Mouse (Mus musculus) right cerebral cortex, postnatal 25 days (tissue): ENCODE data around the gene Gtdc1.

Experiments used
- DNase-seq: peaks from one replicate; pipeline ENCODE4 v3.0.0; 2022

Gene Gtdc1

GRCm38 (mm10) chr2:44571810-44572209, 355.6 kb downstream of the Gtdc1 start:
- DNase-seq: no peak

- DNase-seq: peak; percentile 8
Observed at GRCm38 (mm10) chr2:44571156-44571555, 356.3 kb downstream of the Gtdc1 start.

DNA sequence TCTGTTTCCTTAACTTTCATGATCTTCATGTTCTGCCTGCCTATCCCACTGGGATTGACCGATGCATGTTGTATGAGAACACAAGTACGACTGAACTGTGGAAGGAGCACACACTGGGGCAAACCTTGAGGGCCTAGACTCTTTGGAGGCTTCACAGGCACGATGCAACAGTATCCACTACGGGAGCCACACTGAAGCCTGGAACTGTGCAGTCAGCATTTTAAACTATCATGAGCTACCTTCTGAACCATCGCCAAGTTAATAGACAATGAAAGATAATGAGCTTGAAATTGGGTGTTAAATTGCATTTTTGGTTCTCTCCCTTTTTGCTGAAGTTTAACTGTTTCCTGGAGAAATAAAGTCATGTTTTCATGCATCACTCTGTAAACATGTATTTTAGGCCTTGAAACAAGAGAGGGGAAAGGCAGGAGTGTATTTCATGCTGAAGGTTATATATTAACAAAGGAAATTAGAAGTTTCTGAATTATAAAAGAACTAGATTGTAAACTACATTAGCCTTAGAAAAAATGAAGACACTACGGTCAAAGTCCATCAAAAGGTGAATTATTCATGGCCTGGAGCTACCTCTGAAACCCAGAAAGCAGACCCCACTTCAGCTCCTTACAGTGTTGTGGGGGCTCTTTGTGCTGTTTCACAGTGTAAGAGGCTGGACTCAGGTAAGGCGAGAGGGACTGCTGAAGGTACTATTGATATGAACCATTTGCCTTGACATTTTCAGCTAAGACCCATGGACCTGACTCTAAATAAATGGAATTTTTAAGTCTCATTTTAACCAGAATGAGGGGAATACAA, 358.1 kb downstream of the Gtdc1 start:
- DNase-seq: no peak

DNA sequence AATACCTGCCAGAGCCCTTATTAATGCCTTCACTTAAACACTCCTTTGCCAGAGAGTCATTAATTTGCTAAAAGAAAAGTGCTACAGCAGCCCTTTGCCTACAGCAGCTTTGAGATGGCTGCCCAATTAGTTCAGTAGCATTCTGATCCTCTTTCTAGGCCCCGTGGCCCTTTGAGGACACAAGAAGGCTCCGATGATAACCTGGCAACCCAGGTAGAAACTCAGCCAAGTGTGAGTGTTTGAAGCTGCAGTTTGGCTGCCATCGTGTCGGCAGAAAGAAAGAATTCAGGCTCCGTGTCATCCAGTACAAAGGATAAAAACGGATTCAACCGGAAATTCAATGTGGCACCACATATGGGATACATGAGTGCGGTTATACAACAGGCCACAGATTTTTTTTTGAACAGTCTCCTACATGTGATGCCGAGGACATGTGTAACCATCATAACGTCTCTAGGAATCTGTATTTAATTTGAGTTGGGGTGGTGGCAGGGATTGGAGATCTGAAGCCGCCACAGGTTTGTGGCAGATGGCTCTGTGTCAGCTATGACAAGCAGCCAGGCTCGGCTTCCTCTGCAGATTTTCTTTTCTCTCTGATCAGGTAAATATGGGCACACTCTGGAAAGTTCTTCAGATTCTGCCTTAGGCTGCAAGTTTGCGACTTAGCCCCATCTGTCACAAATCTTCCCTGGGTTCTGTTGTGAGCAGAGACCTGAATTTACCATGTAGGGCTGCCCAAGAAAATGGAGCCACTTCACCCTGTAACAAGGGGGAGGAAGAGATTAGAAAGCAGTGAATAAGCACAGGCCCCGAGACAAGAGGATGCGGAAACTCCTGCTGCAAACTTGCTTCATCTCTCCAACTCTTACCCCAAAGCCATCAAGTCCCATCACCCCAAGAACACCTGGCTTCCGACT, 362.4 kb downstream of the Gtdc1 start:
- peak; percentile 53 for DNase-seq

GRCm38 (mm10) chr2:44561789-44562188, 365.7 kb downstream of the Gtdc1 start:
- DNase-seq: no peak

DNA sequence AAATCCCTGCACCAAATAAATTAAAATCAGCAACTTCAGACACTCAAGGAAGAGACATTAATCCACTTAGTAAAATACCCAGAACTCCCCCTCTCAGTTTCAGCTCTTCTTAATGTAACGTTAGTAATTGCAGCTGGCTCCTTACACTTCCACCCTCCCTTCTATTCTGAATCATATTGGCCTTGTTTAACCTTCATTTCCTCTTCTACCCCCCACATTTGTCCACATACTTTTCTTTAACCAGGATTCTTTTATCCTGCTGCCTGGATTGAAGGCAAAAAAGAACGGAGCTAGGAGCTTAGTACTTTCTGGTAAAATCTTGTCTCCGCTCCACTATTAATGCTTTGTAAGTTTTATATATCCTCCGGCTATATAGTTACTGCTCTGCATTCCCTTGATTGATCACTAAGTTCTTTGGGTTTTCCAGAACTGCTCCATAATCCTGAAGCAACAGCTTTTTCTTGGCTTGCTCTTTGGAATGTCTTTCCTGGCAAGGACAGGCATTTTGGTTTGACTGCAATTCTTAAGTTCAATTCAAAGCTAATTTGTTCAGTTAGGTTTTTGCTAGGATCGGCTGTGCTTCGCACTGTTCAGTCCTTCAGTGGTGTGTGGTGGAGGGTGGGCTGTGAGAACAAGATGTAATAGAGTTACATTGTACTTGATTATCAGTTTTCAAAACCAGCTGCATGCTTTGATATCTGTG, 368.1 kb downstream of the Gtdc1 start:
- no peak for DNase-seq

DNA sequence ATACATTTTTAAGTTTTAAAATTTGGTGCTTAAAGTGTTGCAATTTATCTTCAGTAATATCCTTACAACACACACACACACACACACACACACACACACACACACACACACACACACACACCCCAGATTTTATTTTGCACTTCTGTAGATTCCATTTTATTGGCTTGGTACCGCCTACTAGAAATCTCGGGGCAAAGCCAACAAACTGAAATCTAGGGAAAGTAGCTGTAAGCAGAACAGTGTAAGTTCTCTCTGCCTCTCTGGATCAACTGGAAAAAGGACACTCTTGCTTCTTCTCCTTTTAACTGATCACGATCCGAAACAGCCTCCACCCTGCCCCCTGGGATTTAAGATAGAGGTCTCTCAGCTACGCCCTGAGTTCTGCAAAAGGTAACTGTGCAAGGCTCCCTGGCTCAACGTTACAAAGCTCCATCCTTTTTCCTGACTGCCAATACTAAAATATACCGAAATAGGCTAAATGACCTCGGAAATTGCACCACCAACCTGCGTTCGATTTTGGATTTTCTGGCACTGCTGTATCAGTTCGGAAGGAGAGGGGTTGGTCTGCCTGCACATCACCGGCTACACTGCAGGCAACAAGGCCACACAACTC, 369.7 kb downstream of the Gtdc1 start:
- no peak for DNase-seq

GRCm38 (mm10) chr2:44556861-44557592, 370.4 kb downstream of the Gtdc1 start:
- DNase-seq: peak; percentile 54

- DNase-seq: no peak
Observed at GRCm38 (mm10) chr2:44554716-44555115, 372.7 kb downstream of the Gtdc1 start.

GRCm38 (mm10) chr2:44549311-44549710, 378.1 kb downstream of the Gtdc1 start:
- no peak for DNase-seq

DNA sequence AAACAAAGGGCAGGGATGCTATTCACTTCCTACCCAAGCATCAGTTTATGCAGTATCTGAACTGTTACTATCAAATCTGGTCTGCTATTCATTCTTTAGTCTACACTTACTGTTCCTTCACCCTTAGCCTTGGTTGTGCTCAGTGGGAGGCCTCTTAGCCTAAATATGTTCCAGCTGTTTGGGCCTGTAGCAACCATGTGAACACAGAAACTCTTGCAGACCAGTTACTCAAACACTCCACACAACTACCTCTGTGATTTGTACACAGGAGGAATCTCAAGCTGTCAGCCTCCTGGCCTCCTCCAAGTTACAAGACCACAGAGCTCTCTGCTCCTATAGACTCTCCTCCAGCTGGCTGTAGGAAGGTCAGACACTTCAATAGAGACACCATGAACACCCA, 384.7 kb downstream of the Gtdc1 start:
- no peak for DNase-seq

DNA sequence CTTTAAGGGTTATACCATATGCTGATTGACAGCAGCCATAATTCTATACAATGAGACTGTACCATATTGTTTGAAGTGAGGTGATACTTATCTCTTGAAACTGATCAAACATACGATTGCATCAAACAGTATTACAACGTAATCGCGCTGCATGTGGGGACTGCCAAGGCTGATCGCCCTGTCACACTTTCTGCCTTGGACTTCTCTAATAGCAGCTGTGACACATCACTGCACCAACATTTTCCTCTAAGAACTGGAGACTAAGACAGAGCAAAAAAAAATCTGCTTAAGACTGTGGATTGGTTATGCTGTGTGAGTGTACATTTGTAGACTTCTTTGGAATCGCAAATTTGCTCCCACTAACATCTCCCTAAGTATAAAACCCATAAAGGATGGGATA, 385.7 kb downstream of the Gtdc1 start:
- DNase-seq: no peak

GRCm38 (mm10) chr2:44540881-44541280, 386.6 kb downstream of the Gtdc1 start:
- DNase-seq: no peak

- no peak for DNase-seq
Observed at GRCm38 (mm10) chr2:44539121-44539634, 388.3 kb downstream of the Gtdc1 start.

DNA sequence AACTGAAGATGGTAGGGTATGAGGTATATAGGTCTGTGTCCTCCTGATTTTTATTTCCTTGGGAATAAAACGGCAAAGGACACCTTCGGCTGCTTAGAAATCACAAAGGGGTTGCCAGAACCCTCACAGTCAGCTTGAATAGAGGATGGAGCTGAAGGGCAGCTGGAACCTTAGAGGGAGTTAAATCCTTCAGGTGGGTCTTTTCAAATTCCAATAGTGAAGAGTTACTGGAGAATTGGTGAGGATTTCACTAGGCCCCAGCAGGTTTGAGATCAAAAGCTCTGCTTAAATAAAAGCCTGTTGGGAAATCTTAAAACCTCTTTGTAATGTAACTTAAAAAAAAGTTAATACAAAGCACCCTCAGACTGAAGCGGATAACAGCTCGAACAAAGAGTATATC, 389.3 kb downstream of the Gtdc1 start:
- no peak for DNase-seq

DNA sequence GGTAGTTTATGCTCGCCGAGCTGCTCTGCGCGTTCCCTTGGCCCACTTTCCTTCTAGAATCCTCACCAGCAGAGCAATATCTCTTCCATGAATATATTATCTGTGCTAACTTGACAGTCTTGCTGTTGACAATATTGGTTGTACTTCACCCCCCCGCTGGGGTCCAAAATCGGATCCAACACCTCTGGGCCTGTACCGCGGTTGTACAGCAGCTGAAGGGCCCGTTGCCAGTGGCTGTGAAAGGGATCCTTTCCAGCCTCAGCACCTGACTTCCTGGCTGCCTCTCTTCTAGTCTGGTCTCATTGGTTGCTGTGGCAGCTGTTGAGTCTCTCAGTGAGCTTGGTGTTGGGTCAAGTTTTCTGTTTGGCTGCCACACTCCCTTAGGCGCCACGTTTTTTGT, 391.7 kb downstream of the Gtdc1 start:
- no peak for DNase-seq

DNA sequence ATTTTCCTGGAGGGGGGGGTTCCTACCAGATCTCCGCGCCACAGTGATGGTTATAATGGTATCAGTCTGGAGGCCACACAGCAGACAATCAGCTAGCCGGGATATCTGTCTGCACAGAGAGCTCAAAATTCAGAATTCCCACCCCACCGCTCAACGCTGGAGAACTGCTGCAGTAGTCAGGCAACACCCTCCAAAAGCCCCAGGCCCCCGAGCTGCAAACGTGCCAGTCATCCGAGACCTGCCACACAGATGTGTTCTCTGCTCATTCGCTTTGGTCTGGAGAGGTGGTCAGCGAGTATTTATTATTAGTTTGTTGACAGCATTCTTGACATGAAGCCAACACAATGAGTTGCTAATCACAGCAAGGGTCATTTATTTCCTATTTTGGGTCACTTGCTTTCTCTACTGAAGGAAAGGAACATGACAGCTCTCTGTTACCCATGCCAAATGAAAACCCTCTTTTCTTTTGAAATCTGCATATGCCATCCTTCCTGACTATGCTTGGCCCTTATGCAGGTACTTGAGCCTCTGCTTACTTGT, 392.3 kb downstream of the Gtdc1 start:
- DNase-seq: no peak

GRCm38 (mm10) chr2:44526110-44527032, 401.1 kb downstream of the Gtdc1 start:
- no peak for DNase-seq

DNA sequence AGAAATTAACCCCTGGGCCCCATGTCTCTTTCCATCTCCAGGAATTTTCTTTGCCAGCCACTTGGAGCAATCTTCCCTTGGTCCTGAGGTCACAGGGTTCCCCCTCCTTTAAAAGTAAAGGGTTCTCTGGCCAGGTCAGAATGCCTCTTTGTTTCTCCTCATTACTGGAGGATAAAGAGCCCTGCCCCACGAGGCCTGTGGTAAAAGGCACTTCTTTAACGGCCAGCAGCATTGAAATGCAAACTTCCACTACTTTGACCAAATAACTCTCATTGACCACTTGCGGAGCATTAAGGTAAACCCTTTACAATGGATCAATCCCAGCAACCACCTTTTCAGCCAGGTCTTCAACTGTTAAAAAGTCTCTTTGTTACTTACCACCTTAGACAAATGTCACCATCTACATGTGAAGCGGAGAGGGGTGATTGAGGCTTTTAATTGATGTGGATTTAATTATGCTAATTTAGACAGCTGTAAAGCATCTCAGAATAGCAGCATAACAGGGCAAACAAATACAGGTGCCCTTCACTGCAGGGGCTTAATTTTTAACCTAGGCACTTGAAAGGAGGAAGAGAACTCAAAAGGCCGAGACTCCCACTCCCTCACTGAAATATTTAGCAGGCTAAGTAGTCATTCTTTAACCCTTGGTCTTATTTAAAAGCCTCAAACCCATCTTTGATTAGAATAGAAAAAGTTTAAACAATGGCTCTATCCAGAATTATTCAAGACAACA, 402.1 kb downstream of the Gtdc1 start:
- no peak for DNase-seq

GRCm38 (mm10) chr2:44519236-44519635, 408.2 kb downstream of the Gtdc1 start:
- no peak for DNase-seq
